Mouse (Mus musculus) brain, embryonic 14.5 days (tissue): ENCODE data around the gene Ankrd39. TPM values are rescaled to one million over a fixed set of nuclear protein-coding genes. Genes with fewer than 3 reads are reported as not detected.

Experiments used
- DNase-seq: peaks from one replicate; pipeline ENCODE4 v3.0.0-alpha.2; 2011; ENCODE audit warnings: low read depth
- CTCF ChIP-seq: fragments of 200-500 bp; IDR thresholded peaks from 2 replicates; pipeline ENCODE4 v1.5.1; 2012; ENCODE audit warnings: inconsistent platforms, mild to moderate bottlenecking, moderate library complexity, borderline replicate concordance; ENCODE audit not compliant: insufficient read depth, insufficient read length; ENCODE audit errors: extremely low read depth
- POLR2A ChIP-seq: fragments of 200-500 bp; IDR thresholded peaks from 2 replicates; pipeline ENCODE4 v1.6.1; 2012; ENCODE audit warnings: mild to moderate bottlenecking, inconsistent platforms, borderline replicate concordance; ENCODE audit not compliant: poor library complexity, insufficient read depth, insufficient read length, severe bottlenecking; ENCODE audit errors: extremely low read depth
- polyA plus RNA-seq: library from polyadenylated mRNA; depleted of rRNA; stranded (reverse); fragments of >200 nt; gene quantifications from 2 replicates; pipeline ENCODE4 v1.2.3, GENCODE M21; 2012

The Ankrd39 gene
- polyA plus RNA-seq, 1 experiment, result 20.7 TPM

DNA sequence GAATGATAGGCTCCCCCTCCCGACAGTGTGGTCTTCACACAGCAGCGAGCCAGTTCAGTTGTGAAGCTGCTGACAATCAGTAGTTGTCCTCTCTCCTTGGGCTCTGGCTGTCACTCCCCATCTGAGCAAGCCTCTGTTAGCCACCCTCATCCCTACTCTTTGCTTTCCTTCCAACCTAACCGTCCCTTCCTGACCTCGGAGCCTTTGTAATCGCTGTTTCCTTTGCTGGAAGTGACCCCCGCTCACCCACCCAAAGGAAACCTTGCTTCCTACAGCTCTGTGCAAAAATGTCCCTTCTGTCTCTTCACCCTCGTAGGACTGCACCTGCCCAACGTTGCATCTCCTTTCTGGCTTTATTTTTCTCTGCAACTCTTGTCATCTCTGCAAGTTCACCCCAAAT lies 35.0 kb upstream of the Ankrd39 start:
- TF ChIP-seq CTCF (no peak), POLR2A (no peak)
- no peak for DNase-seq

- no peak for TF ChIP-seq CTCF
- TF ChIP-seq POLR2A, result no peak
- peak; percentile 71 for DNase-seq
Measured at GRCm38 (mm10) chr1:36581260-36581659, 34.0 kb upstream of the Ankrd39 start.

DNA sequence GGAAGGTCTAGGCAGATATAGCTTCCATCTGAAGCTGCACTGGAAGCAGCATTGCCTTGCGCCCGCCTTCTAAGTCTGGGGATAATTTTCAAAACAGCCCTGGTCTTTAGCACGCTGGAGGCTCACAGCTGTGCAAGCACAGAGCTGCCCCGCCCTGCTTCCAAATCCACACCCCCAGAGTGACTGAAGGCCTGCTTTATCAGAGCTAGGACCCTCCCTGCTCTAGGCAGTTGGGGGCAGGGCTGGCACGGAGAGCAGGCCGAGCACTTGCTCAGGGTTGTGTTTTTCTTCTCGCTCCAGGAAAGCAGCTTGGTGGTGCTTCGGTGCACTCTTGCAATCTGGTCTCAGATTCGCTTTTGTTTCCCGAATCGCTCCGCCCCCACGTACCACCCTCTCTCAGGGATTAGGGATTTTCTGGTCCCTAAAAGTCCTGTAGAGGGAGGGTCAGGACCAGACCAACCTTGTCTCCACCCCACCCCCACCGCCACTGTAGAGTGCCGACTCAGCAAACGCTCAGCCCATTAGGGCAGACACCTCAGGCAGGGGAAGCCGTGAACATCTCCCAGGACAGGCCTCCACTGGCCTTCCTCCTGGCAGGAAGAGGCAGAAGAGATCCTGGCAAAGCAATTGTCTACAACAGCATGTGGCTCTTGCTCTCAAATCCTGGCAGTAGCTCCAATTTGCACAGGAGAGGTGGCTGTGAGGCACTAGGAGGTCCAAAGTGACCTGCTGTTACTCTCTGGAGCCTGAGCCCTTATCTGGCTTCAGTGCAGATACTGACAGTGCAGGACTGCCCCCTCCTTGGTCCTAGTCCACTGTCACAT lies 33.4 kb upstream of the Ankrd39 start:
- no peak for TF ChIP-seq POLR2A
- no peak for TF ChIP-seq CTCF
- peak; percentile 86 for DNase-seq

DNA sequence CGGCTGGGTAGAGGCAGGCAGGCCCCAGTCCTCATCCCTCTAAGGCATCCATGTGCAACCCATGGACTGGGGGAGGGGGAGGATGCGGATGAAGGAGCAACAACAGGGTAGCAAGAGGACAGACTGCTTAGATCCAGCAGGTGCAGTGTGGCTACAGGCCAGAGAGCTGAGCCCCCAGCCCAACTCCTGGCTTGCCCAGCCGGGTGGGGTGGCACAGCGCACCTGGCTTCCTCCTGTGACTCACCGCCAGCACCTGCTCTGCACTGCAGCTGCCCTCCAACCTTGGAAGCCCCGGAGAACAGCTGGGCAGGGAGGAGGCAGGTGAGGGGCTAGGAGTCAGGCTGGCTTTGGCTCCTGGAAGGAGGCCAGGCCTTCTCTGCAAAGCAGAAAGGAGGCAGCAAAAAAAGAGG lies 32.7 kb upstream of the Ankrd39 start:
- no peak for DNase-seq
- TF ChIP-seq POLR2A (no peak), CTCF (no peak)

DNA sequence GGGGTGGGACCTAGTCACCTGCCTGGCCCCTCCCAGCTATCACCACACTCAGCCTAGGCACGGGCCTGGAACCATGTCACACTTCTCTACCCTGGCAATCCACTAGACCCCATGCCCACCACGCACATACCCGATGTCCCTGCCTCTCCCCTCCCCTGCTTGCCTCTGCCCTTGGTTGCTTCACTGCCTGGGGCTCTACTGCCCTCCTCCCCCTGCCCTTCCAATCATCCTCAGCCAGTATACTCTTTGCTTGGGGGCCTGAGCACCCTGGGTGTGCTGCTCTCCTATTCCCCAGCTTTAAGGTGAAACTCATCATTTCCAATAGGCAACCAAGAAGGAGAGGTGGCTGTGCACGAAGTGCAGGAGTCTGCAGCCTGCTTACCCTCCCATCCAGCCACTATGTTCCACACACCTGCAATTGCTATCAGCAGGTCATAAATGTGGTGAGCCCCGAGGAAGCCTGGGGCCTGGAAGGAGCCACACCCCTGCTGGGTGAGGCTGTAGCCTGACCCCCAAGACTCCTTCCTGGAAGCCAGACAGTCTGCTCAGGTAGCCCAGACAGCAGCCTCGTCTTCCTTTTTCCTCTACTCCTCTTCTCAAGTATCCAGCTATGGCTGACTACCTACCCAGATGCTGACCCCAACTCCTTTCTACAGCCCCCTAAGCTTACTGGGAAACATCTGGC lies 29.9 kb upstream of the Ankrd39 start:
- TF ChIP-seq CTCF (no peak), POLR2A (no peak)
- no peak for DNase-seq

GRCm38 (mm10) chr1:36575347-36575746 lies 28.1 kb upstream of the Ankrd39 start:
- DNase-seq, result no peak
- TF ChIP-seq POLR2A, result no peak
- no peak for TF ChIP-seq CTCF

GRCm38 (mm10) chr1:36574196-36574955 lies 27.1 kb upstream of the Ankrd39 start:
- no peak for DNase-seq
- TF ChIP-seq CTCF, result no peak

- no peak for TF ChIP-seq CTCF
- no peak for TF ChIP-seq POLR2A
- no peak for DNase-seq
Measured at GRCm38 (mm10) chr1:36573524-36573923, 26.3 kb upstream of the Ankrd39 start.

DNA sequence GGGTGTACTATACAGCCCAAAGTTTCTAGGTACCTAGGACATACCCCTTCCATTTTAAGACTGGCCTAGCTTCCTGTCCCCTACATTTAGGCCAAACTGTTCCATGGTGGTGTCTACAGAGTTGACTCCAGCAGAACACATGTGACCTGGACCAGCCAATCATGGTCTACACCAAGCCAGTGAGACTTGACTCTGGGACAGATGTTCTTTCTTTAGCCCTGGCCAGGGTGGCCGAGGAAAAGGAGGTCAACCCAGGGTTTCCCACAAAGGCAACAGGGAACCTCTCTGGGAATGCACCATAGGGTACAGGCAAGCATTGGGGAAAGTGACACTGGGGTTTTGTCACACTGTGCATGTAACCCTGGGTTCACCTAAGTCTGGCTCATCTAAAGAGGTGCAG lies 25.5 kb upstream of the Ankrd39 start:
- DNase-seq, result no peak
- no peak for TF ChIP-seq CTCF
- no peak for TF ChIP-seq POLR2A

DNA sequence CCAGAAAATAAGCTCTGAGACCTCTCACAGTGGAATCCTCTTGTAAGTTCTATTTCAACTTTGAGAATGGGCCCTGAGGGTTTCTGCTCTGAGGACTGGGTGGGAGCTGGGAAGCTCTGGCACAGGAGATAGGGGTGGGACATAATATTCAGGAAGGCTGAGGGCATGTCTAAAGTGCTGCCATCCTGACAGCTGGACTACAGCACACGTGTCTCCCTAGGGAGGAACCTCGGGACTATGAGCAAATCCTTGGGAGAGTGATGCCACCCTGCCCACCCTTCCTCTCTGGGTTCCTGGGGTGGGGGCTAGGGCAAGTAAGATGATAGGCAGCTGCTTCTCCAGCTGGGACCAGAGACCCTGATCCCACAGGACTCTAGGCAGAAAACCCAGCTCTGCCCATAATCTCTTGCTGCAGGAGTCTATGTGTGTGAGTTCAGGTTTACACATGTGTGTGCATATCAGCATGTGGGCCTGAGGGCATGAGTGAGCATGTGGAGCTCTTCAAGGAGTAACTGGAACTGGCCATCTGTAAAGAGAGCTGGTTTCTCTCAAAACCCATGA lies 25.0 kb upstream of the Ankrd39 start:
- no peak for DNase-seq
- TF ChIP-seq CTCF (no peak), POLR2A (no peak)

DNA sequence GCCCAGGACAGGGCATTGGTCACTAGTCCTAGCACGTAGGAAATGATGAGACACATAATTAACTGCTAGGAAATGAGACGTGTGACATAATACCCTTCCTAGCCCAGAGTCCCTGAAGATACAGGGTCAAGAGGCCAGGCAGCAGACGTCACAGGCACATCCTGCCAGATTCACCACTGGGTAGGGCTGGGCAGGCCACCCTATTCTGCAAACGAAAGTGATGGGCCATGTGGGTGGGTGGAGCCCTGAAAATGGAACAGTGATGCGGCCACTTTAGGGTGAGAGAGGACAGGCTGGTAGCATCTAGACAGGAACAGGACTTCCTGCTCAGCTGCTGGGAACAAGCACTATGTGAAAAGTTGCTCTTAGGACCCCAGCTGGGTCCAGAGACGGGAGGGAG lies 24.4 kb upstream of the Ankrd39 start:
- DNase-seq, result no peak
- TF ChIP-seq CTCF, result no peak
- TF ChIP-seq POLR2A, result no peak
